Mouse (Mus musculus) ovary, adult 18-20 months (tissue): ENCODE data around the gene Arhgap30.

Experiments
- DNase-seq: peaks from one replicate; pipeline ENCODE4 v3.0.0; 2022; ENCODE audit warnings: low spot score, mixed read lengths

Gene Arhgap30

DNA sequence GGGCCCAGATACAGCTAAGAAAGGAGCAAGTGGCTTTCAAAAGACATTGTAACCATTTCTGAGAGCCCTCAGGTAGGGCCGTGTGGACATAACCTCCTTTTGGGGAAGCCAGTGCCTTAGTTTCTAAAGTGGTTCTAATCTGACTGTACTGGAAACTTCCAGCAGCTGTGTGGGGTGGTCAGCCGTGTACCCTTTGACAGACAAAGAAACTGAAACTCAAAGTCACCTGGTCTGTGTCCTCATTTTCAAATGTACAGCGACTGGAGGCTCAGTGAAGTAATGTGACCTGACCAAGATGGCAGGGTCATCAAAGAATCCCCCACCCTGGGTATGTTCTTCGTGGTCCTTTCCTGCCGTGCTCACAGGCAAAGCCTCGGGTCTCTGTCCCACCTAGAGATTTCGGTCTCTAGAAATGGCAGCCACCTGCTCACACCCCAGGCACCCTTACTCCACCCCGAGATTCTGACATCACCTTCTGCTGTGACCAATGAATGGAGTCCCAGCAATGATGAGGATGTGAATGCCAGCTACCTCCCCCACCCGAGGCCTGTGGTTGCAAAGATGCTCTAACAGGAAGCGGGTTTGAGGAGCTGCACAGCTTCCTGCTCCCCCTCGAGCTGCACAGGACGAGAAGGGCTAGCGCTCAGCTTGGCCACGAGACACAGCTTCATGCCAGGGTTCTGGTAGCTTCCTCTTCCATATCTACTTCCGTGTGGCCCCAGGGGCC, at the start of gene Arhgap30:
Arhgap30 (plus strand) TSS at position 579 of the 727 bp plus-strand sequence.
- DNase-seq: peak; percentile 12

DNA sequence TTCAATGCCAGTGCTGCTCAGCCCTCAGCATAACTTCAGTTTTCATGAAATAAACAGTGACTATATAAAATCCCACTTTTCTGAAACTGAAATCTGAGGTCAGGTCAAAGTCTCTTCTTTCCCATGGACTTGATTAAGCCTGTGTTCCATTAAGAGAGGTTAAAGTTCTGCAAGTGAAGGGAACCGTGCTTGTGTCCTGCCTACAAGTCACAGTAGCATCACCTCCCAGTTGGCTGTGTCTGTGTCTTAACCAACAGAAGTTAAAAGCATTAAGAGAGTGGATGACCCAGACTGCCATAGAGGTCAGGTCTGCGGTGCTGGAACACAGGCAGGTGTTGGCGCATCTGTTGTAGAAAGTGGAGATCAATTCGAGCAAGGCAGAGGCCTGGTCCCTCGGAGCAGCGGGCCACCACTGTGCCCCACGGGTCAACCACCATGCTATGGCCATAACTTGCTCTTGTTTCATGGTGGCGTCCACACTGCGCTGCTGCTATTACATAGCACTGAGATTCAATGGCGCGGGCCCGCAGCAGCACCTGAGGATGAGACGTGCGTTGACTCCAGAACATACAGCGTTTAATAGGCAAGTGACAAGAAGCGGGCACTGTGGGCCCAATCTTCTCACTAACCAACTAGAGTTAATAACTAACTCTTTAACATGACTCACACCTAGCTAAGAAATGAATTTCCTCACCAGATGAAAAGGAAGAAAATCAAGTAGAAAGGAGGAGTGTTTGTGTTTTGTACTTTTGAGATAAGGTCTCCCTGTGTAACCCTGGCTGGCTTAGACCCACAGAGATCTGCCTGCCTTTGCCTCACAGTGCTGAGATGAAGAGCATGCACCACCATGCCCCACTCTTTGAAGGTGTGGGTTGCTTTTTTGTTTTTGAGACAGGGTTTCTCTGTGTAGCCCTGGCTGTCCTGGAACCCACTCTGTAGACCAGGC, 46.2 kb upstream of the Arhgap30 start:
- no peak for DNase-seq

DNA sequence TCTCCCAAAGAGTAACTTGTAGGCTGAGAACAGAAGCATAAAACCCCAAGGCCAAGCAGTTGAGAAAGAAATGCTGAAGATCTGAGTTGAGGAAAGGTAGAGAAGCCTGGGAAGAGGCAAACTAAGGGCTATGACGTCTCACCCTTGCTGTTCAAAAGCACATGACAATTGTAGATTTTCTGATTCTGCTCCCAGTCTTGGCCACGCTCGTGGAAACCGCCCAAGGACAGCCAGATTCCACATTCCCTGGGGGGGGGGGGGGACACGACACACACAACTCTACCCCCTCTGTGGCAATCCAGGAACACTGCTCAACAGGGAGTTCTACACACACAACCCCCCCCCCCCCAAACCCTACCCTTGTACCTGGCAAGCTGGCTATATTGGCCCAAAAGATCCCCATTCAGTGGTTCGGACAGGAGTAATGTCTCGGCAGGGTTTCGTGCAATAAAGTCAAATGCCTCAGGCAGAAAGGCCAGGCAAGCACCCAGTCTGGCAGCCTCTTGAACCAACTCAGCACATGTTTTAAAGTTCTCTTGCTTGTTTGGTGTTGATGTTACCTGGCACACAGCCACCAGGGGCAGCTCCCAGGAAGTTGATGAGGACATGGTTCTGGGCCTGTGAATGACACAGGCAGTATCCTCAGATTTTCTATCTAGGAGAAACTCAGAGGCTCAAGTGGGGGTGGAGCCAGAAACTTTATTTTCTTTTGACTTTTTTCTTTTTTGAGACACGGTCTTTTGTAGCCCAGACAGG, 44.7 kb upstream of the Arhgap30 start:
- DNase-seq: no peak

DNA sequence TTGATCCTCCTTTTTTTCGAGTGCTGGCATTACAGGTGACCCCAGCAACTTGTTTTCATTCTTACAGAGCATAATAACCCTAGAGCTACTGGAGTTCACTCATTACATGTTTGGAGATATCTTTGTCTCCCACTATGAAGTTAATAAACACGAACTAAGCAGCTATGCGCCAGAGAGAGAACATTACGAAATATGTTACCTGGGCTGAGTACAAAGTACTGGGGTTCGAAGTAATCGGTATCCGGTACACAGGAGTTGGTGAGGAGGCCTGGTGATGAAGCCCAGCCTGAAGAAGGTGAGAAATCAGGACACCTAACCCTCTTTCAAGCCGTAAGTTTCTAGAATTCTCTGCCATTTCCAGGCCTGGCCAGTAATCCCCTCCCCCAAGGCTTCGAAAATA, 44.0 kb upstream of the Arhgap30 start:
- DNase-seq: no peak

DNA sequence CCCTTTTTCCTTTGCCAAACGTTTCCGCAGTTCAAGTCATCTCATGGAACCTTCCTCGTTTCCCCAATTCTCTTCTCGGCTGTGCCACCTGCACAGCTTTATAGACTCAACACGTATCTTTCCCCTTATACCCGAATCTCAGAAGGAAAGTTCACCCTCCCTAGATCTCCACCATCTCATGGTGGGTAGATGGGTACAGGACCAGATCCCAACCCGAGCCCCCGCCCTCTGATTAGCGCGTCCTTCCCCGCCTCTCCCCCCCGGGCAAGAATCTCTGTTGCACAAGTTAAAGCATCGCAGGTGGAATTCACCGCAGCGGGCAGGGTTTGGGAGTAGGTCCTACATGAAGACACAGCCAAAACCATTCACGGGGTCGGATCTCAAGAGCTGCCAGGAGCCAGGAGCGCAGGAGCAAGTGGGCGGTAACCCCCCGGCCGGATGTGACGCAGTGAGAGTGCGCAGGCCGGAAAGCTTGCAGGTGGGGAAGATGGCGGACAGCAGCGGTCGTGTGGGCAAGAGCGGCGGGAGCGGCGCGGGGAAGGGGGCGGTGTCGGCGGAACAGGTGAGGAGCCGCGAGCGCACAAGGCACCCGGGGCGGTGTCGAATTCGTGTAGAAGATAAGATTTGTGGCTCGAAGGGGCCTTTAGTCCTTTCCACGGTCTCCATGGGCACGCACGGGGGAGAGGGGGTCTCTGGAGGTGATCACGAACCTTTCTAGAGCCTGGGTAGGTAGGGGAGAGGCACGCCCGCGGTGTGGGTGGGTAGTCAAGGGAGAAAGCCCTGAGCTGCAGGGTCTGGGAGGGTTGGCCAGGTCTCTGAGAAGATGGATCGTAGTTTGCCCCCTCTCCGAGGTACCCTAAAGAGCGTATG, 43.3 kb upstream of the Arhgap30 start, which contains the start of the genes Nit1 and Pfdn2:
Nit1 (minus strand) TSS at position 422 of the 870 bp plus-strand sequence.
Pfdn2 (plus strand) TSS at position 446 of the 870 bp plus-strand sequence.
- peak; percentile 85 for DNase-seq

DNA sequence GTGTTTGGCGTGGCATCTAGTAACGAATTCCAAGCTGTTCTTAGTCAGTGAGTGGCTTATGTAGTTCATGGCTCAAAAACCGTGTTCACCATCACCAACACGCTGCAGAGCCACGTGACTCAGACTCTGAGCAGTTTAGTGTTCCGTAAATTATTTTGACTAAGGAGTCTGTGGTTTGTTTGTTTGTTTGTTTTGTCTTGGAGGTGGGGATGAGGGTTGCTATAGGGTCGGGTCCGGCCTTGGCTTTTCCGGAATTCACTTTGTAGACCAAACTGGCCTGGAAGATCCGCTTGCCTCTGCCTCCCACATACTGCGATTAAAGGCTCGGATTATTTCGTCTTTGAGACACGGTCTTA, 42.7 kb upstream of the Arhgap30 start:
- no peak for DNase-seq

DNA sequence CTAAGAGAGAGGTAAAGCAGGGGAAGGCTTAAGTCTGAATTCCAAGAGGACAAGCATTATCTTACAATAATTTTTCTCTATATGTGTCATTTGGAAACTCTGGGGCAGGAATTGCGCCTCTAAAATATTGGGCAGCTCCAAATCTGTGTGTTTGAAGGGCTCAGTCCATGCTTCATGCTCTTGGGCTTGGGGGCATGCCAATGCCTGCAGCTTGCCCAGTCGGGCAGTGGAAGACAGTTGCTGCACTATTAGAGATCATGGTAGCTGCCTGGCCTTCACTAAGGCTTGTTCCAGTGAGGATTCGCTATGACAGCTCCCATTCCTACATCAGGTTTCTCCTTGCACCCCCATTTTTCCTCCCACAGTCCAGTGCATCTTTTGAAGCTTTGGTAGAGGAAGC, 40.1 kb upstream of the Arhgap30 start:
- no peak for DNase-seq

DNA sequence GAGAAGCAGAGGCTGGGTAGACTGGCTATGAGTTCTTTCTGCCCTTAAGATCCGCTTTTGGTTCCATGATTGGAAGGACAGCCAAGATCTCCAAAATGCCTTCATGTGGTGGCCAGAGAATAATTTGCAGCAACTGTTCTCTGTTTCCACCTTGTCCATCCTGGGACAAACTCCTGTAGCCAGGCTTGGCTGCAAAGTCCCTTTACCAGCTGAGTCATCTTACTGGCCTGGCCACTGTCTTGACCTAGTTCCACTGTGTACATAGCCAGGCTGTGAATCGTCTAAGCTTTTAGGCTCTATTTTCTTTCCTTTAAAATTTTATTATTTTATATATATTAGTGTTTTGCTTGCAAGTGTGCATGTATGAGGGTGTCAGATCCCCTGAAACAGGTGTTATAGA, 39.5 kb upstream of the Arhgap30 start:
- DNase-seq: no peak

DNA sequence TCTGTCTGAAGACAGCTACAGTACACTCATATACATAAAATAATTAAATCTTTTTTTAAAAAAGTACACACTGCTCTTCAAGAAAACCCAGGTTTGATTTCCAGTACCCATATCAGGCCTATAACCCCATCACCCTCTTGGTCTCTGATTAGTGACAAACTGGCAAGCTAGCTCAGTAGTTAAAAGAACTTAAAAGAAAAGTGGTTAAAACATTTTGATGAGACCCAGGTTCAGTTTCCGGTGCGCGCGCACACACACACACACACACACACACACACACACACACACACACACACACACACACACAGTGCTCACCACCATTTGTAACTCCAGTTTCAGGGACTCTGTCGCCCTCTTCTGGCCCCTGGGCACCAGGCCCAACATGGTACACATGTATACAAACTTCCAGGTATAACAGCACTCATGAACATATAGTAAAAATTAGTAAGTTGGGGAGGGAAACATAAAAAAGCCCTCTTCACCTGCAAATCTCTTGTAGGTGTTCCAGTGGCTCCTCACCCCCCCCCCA, 32.9 kb upstream of the Arhgap30 start:
- no peak for DNase-seq

DNA sequence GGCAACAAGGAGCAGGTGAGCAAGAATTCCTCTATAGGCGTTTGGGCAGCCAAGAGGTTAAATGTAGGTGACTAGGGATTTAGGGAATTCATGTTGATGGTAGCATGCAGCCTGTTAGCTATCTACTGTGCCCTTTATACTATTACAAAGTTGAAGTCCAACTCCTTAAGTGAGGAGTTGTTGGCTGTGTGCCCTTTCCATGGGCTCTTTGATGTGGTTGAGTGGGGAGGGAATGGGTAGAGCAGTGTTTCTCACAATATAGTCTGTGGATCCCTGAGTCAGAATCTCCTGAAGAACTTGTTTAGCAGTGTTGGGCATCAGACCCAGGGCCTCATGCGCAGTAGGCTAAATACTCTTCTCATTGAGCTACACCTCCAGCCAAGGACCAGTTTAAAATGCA, 31.9 kb upstream of the Arhgap30 start:
- no peak for DNase-seq

DNA sequence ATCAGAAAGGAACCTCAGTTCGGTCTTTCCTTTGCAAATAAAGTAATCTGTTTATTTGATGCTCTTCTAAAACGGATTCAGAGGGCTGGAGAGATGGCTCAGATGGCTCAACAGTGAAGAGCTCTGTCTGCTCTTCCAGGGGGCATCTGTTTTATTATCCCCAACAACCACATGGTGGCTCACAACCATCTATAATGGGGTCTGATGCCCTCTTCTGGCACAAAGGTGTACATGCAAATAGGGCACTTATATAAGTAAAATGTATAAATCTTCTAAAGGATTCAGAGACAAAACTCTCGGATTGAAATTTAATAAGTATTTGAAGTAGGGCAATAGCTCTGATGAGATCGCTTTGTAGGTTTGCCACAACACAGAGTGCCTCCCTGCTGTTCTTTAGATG, 30.3 kb upstream of the Arhgap30 start:
- DNase-seq: no peak

DNA sequence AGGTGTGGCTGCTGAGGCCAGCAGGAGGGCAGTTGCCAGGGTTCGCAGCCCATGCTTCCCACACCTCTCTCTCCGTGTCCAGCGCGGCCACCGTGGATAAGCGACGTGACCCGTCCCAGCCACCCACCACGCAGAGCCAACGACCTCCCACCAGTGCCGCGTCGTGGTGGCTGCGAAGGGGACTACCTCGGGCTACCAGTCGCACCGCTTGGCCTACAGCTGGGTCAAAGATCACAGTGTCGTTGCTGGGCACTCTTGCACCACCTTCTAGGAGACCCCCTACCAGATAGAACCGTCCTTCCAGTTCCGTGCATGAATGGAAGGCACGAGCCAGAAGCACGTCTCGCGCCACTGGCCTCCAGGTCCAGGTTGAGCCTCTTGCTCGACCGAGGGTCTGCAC, 28.5 kb upstream of the Arhgap30 start:
- DNase-seq: no peak

DNA sequence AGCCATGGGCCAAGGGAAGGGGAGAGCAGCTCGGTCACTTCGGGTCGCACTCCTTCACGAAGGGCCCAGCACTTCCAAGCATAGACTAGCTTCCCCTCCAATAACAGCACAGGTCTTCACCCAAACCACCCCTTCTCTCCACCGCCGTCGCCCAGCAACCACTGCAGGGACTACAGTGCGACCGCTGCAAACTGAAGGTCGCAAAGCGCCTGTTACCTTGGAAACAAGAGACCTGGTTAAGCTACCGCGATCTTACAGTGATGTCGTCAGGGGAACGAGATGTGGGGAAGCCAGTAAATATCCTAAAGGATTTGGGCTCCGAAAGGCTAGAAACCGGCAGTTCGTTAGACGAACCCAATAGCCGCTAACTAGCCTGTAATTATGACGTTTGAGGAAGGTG, 28.1 kb upstream of the Arhgap30 start, which contains the start of gene Klhdc9:
Klhdc9 (minus strand) TSS at position 143 of the 400 bp plus-strand sequence.
- DNase-seq: peak; percentile 82

DNA sequence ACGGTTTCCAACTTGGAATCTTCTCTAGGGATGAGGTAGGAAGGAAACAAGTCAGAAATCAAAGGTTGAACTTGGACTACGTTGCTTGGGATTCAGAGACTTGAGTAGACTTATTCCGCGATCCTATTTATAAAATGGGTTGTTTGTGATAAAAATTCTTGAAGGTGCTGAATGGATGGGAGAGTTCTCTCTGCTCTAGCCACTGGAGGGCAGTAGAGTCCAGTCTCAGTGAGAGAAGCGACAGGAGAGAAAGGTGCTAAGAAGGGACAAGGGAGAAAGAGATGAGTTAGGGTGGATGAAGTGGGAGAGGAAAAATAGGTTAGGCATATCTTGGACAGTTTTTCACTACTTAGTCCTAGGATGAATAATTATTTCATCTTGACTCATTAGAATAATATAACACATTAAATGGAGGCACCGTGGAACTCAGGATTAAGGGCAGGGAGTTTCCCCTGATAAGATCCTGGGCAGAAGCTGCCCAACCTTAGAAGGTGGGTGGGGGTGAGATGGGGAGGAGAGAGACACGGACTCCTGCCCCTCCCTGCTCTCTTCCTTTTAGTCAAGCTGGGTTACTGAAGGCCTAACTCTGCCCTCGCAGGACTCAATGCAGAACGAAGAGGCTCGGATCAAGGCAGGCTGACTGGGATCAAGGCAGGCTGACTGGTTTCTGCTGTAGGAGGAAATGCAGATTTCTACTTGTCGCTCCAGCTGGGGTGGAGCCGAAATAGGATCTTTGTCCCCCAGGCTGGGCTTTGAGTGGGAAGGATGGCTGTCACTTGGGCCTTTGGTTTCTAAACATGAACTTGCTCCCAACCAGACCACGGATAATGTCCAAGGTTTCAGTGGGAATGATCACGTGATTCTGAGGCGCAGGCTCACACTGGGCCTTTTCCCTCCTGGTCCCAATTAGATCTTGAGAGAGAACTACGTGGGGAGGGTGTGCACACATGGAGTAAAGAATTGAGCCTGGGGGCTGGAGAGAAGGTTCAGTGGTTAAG, 27.3 kb upstream of the Arhgap30 start:
- no peak for DNase-seq

DNA sequence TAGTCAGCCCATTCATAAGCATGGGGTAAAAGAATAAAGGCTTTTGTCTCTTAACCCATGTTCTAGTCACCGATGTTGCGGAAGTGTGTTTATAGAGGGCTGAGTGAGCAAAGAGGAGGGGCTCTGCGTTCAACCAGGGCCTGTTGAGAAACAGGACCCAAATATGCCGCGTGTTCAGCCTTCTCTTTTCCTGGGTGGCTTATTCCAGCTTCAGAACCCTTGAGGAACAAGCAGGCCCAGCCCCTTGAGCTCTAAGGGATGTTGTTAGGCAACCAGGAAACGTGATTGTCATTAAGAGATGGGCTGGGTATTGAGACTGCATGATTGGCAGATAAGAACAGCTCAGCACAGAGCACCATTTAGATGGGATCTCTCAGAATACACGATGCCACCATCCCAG, 22.8 kb upstream of the Arhgap30 start:
- no peak for DNase-seq

DNA sequence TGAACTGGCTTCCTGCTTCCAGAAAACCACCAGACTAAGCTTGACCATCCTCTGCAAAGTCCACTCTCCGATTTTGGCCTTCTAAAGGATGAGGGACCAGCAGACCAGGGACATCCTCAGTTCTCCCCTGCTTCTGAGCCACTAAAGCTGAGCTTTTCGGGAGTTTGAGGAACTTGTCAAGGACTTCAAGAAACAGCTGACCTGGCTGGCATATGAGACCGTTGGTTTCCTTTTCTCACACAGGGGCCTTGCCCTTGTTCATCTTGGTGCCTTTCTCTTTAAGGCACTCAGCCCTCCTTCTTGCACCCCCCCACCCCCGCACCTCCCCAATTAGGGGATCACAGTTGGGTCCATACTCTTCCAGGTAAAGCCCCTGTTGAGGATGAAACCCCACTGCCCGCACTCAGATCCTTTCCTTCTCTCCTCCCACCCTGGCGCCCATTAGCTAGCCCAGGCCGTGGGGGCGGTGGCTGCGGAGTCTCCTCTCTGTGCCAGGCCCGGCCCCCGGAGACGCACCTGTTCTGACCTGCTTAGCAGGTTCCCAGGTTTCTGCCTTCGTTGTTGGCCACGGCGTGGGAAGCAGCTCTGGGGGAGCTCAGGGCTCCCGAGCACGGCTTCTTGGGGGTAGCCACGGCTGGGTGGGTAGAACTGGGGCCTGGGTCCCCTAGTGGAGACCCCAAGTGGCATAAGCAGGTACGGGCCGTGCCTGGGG, 18.8 kb upstream of the Arhgap30 start, which contains the start of gene Nectin4:
Nectin4 (plus strand) TSS at position 255 of the 712 bp plus-strand sequence.
- DNase-seq: no peak

DNA sequence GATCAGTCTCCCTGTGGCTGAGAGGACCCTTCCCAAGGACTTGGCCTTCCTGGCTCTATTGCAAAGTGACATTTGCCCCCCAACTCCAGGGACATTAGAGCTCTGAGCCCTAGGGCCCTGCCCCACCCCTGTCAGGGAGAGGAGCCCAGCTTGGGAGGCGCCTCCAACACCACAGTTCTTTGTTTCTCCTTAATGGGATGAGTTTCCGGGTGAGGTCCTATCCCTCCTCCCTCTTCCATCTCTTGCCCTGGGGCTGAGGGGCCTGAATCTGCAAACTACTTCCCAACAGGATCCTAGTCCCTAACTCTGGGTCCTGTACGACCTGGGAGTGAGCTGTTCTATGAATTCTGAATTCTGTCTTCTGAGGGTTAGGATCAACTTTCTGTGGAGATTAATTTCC, 15.9 kb upstream of the Arhgap30 start:
- no peak for DNase-seq

DNA sequence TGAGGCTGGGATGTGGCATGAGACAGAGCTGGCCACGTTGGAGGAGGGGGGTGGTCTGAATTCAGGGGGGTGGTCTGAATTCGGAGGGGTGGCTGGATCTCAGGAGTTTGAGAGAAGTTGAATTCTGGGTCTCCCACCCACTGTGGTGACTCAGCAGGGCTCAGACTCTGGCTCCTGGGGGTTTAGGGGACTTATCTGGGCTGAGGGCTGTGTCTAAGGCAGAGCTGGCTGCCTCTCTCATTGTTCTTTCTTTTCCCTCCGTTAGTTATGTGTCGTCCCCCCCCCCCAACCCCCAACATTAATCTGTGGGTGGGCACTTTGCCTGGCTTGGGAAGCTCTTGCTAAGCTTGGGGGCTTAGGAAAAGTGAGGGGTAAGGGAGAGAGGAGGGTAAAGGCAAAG, 14.8 kb upstream of the Arhgap30 start:
- DNase-seq: no peak

DNA sequence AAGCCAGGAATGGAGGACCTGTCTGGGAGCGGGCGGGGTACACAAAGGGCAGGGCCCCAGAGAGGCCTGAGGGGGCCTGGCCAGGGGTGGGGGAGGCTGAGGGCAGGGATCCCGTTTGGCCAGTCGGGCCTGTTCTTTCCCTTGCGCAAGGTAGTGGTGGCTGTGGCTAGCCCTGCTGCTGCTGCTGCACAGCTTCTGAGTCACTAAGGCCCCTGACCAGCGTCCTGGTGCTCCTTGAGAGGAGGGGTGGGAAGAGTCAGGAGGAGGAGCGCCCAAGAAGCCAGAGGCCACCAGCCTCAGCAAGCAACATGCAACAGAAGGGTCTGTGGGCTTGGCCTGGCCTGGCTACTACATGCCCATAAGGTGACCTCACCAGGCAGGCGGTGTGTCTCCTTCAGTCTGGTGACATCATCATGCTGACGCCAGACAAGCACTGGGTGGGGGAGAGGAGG, 13.1 kb upstream of the Arhgap30 start:
- DNase-seq: no peak
